Mouse (Mus musculus) myocyte (in vitro differentiated cells): Measurements from ENCODE around the gene Hsd11b1. TPM values are rescaled to one million over a fixed set of nuclear protein-coding genes. Genes with fewer than 3 reads are reported as not detected.

Source experiments
- H3K27me3 ChIP-seq: one replicate; pipeline ENCODE4 v1.6.1; 2011; ENCODE audit not compliant: control insufficient read depth, insufficient read depth, insufficient read length
- H3K36me3 ChIP-seq: one replicate; pipeline ENCODE4 v1.6.1; 2011; ENCODE audit not compliant: control insufficient read depth, insufficient read depth
- H3K4me2 ChIP-seq: one replicate; pipeline ENCODE4 v1.6.1; 2011; ENCODE audit warnings: low read depth, control low read depth
- H3K4me3 ChIP-seq: one replicate; pipeline ENCODE4 v1.5.1; 2011; ENCODE audit warnings: mild to moderate bottlenecking, control low read depth, moderate library complexity
- H3K79me2 ChIP-seq: one replicate; pipeline ENCODE4 v1.6.1; 2011; ENCODE audit not compliant: control insufficient read depth, insufficient read depth
- H3ac ChIP-seq: one replicate; pipeline ENCODE4 v1.6.1; 2011; ENCODE audit not compliant: control insufficient read depth, insufficient read length
- CEBPB ChIP-seq: IDR thresholded peaks from 2 replicates; pipeline ENCODE4 v1.6.1; 2011; ENCODE audit warnings: mild to moderate bottlenecking, moderate library complexity; ENCODE audit not compliant: poor library complexity, insufficient read depth, severe bottlenecking
- E2F4 ChIP-seq: IDR thresholded peaks from one replicate; pipeline ENCODE4 v1.6.1; 2011; ENCODE audit warnings: mild to moderate bottlenecking, control low read depth, moderate library complexity; ENCODE audit not compliant: insufficient read depth
- MAX ChIP-seq: IDR thresholded peaks from one replicate; pipeline ENCODE4 v1.6.1; 2011; ENCODE audit warnings: low read depth, mild to moderate bottlenecking, control low read depth
- MYOD1 ChIP-seq, 3 experiments: IDR thresholded peaks; one replicate each; pipeline ENCODE4 v1.6.1; 2011; ENCODE audit warnings: control low read depth in 2 of 3, low read depth in 2 of 3, mild to moderate bottlenecking in 2 of 3, moderate library complexity in 1 of 3; ENCODE audit not compliant: insufficient read length in 2 of 3, control insufficient read depth in 1 of 3
- MYOG ChIP-seq, 3 experiments: IDR thresholded peaks; one replicate each; pipeline ENCODE4 v1.6.1; 2011; ENCODE audit warnings: control low read depth in 2 of 3, low read depth in 2 of 3, mild to moderate bottlenecking in 2 of 3; ENCODE audit not compliant: insufficient read length in 2 of 3, control insufficient read depth in 1 of 3, insufficient read depth in 1 of 3
- POLR2A ChIP-seq: IDR thresholded peaks from one replicate; pipeline ENCODE4 v1.6.1; 2011; ENCODE audit warnings: low read depth, mild to moderate bottlenecking, control low read depth, moderate library complexity; ENCODE audit not compliant: insufficient read length
- POLR2AphosphoS2 ChIP-seq: IDR thresholded peaks from one replicate; pipeline ENCODE4 v1.6.1; 2011; ENCODE audit warnings: low read depth, control low read depth; ENCODE audit not compliant: insufficient read length
- REST ChIP-seq: IDR thresholded peaks from one replicate; pipeline ENCODE4 v1.6.1; 2011; ENCODE audit warnings: mild to moderate bottlenecking, control low read depth, moderate library complexity; ENCODE audit not compliant: insufficient read depth, insufficient read length
- SRF ChIP-seq: IDR thresholded peaks from one replicate; pipeline ENCODE4 v1.6.1; 2011; ENCODE audit warnings: low read depth; ENCODE audit not compliant: control insufficient read depth, insufficient read length
- TCF12 ChIP-seq: IDR thresholded peaks from one replicate; pipeline ENCODE4 v1.6.1; 2011; ENCODE audit warnings: mild to moderate bottlenecking, control low read depth; ENCODE audit not compliant: poor library complexity, insufficient read depth, severe bottlenecking
- TCF3 ChIP-seq: IDR thresholded peaks from one replicate; pipeline ENCODE4 v1.6.1; 2011; ENCODE audit warnings: low read depth, control low read depth; ENCODE audit not compliant: insufficient read length
- USF1 ChIP-seq: IDR thresholded peaks from one replicate; pipeline ENCODE4 v1.6.1; 2011; ENCODE audit warnings: low read depth, mild to moderate bottlenecking, control low read depth, moderate library complexity
- polyA plus RNA-seq: library from polyadenylated mRNA; unstranded; fragments of >200 nt; fragmentation: generic; extraction: Trizol; gene quantifications from one replicate; pipeline ENCODE4 v1.2.1, GENCODE M21; 2012; ENCODE audit warnings: missing spikeins

The Hsd11b1 gene
- polyA plus RNA-seq, 1 experiment, result 2.7 TPM

GRCm38 (mm10) chr1:193238426-193238825, 25.4 kb downstream of the Hsd11b1 start:
- H3K79me2 ChIP-seq, result no peaks in the 10 kb centered on the region
- H3K27me3 ChIP-seq, result no peaks in the 10 kb centered on the region

GRCm38 (mm10) chr1:193234930-193235329, 28.9 kb downstream of the Hsd11b1 start:
- Histone ChIP-seq H3ac (no peak overlapping the region), H3K4me3 (no peak overlapping the region), H3K4me2 (no peak overlapping the region), H3K36me3 (no peaks in the 10 kb centered on the region), H3K27me3 (no peaks in the 10 kb centered on the region), H3K79me2 (no peaks in the 10 kb centered on the region)
- TF ChIP-seq SRF (no peak), CEBPB (no peak), TCF3 (no peak)

More at GRCm38 (mm10) chr1:193238426-193238825, 25.4 kb downstream of the Hsd11b1 start:
- Histone ChIP-seq H3K4me2 (no peak overlapping the region), H3K36me3 (no peaks in the 10 kb centered on the region), H3ac (no peak overlapping the region), H3K4me3 (no peak overlapping the region)
- TF ChIP-seq E2F4, result no peak
- no peak for TF ChIP-seq CEBPB
- no peak for TF ChIP-seq REST
- TF ChIP-seq TCF12, result no peak

GRCm38 (mm10) chr1:193234130-193234645, 29.7 kb downstream of the Hsd11b1 start:
- no peaks in the 10 kb centered on the region for H3K79me2 ChIP-seq
- no peak overlapping the region for H3K4me2 ChIP-seq
- H3ac ChIP-seq, result no peak overlapping the region
- TF ChIP-seq E2F4 (no peak), MYOD1 (IDR thresholded peaks at IDR 0.05; ENCODE audit: control insufficient read depth in 1 of 3, insufficient read length in 2 of 3, low read depth in 2 of 3) (no peak), TCF3 (no peak), POLR2AphosphoS2 (no peak), SRF (no peak), TCF12 (no peak), POLR2A (no peak), USF1 (no peak), CEBPB (no peak)
- no peak overlapping the region for H3K4me3 ChIP-seq
- no peaks in the 10 kb centered on the region for H3K36me3 ChIP-seq
- H3K27me3 ChIP-seq, result no peaks in the 10 kb centered on the region

GRCm38 (mm10) chr1:193232732-193233131, 31.1 kb downstream of the Hsd11b1 start:
- Histone ChIP-seq H3K4me2 (no peak overlapping the region), H3K36me3 (no peaks in the 10 kb centered on the region), H3K27me3 (no peaks in the 10 kb centered on the region), H3K4me3 (no peak overlapping the region), H3K79me2 (no peaks in the 10 kb centered on the region), H3ac (no peak overlapping the region)
- TF ChIP-seq MYOG (IDR thresholded peaks at IDR 0.05; ENCODE audit: control insufficient read depth in 1 of 3, insufficient read depth in 1 of 3, insufficient read length in 2 of 3, low read depth in 2 of 3) (peak in 2 of 3 experiments; percentile 43 to 95), TCF3 (peak; percentile 65), TCF12 (peak; percentile 72), REST (no peak), MYOD1 (IDR thresholded peaks at IDR 0.05; ENCODE audit: control insufficient read depth in 1 of 3, insufficient read length in 2 of 3, low read depth in 2 of 3) (peak in 2 of 3 experiments; percentile 88 to 91)

- TF ChIP-seq SRF, result no peak
- no peak for TF ChIP-seq POLR2AphosphoS2
- no peak for TF ChIP-seq MYOD1 (IDR thresholded peaks at IDR 0.05; ENCODE audit: control insufficient read depth in 1 of 3, insufficient read length in 2 of 3, low read depth in 2 of 3)
- no peak for TF ChIP-seq E2F4
- no peak for TF ChIP-seq MYOG (IDR thresholded peaks at IDR 0.05; ENCODE audit: control insufficient read depth in 1 of 3, insufficient read depth in 1 of 3, insufficient read length in 2 of 3, low read depth in 2 of 3)
- H3K27me3 ChIP-seq, result no peaks in the 10 kb centered on the region
- no peaks in the 10 kb centered on the region for H3K79me2 ChIP-seq
These were observed 32.9 kb downstream of the Hsd11b1 start for GRCm38 (mm10) chr1:193230935-193231334.

GRCm38 (mm10) chr1:193230531-193230930, 33.3 kb downstream of the Hsd11b1 start:
- Histone ChIP-seq H3K79me2 (no peaks in the 10 kb centered on the region), H3K27me3 (no peaks in the 10 kb centered on the region), H3ac (no peak overlapping the region), H3K36me3 (no peaks in the 10 kb centered on the region), H3K4me3 (no peak overlapping the region), H3K4me2 (no peak overlapping the region)
- TF ChIP-seq MYOD1 (IDR thresholded peaks at IDR 0.05; ENCODE audit: control insufficient read depth in 1 of 3, insufficient read length in 2 of 3, low read depth in 2 of 3) (no peak), E2F4 (no peak), POLR2AphosphoS2 (no peak), TCF3 (no peak), MAX (no peak), SRF (no peak), USF1 (no peak), TCF12 (no peak), CEBPB (no peak), REST (no peak), POLR2A (no peak), MYOG (IDR thresholded peaks at IDR 0.05; ENCODE audit: control insufficient read depth in 1 of 3, insufficient read depth in 1 of 3, insufficient read length in 2 of 3, low read depth in 2 of 3) (no peak)

More at GRCm38 (mm10) chr1:193230935-193231334, 32.9 kb downstream of the Hsd11b1 start:
- H3K4me3 ChIP-seq, result no peak overlapping the region
- no peak overlapping the region for H3K4me2 ChIP-seq
- no peaks in the 10 kb centered on the region for H3K36me3 ChIP-seq
- no peak overlapping the region for H3ac ChIP-seq
